Mouse (Mus musculus) MEL (cell line): ENCODE measurements around the gene Aldh1l2. TPM values are rescaled to one million over a fixed set of nuclear protein-coding genes. Genes with fewer than 3 reads are reported as not detected.
A peak's percentile ranks its signal among the peaks of the same experiment; 100 is the strongest.

ENCODE experiments used
- DNase-seq: peaks from one replicate; pipeline ENCODE4 v3.0.0; 2011; ENCODE audit warnings: low read depth, low spot score
- H3K27ac ChIP-seq: 2 replicates; pipeline ENCODE4 v1.5.1; 2012; ENCODE audit warnings: low read depth, mild to moderate bottlenecking, control low read depth, low read length, moderate library complexity; ENCODE audit not compliant: control insufficient read depth
- H3K27me3 ChIP-seq, 2 experiments: fragments of 150-350 bp in 1 of 2; sonication (generic) in 1 of 2; 2 replicates each; pipeline ENCODE4 v1.6.1; 2012; ENCODE audit warnings: low read length in 2 of 2, mild to moderate bottlenecking in 2 of 2, improper control_type of control experiment in 1 of 2, moderate library complexity in 1 of 2; ENCODE audit not compliant: insufficient read depth in 2 of 2, control insufficient read depth in 1 of 2
- H3K36me3 ChIP-seq, 2 experiments: 2 replicates each; pipeline ENCODE4 v1.6.1; 2012 to 2014; ENCODE audit warnings: low read length in 2 of 2, improper control_type of control experiment in 1 of 2, inconsistent platforms in 1 of 2, mild to moderate bottlenecking in 1 of 2; ENCODE audit not compliant: insufficient read depth in 2 of 2, control insufficient read depth in 1 of 2
- H3K4me1 ChIP-seq, 2 experiments: fragments of 150-350 bp in 1 of 2; sonication (generic) in 1 of 2; 2 replicates each; pipeline ENCODE4 v1.6.1; 2012; ENCODE audit warnings: low read length in 2 of 2, improper control_type of control experiment in 1 of 2, mild to moderate bottlenecking in 1 of 2; ENCODE audit not compliant: insufficient read depth in 2 of 2, control insufficient read depth in 1 of 2
- H3K4me3 ChIP-seq, 2 experiments: fragments of 150-350 bp in 1 of 2; sonication (generic) in 1 of 2; 2 replicates each; pipeline ENCODE4 v1.5.1; 2012; ENCODE audit warnings: low read depth in 2 of 2, low read length in 2 of 2, mild to moderate bottlenecking in 2 of 2, moderate library complexity in 2 of 2, control low read depth in 1 of 2, improper control_type of control experiment in 1 of 2; ENCODE audit not compliant: control insufficient read depth in 1 of 2, insufficient read depth in 1 of 2
- H3K79me2 ChIP-seq: 2 replicates; pipeline ENCODE4 v1.6.1; 2012; ENCODE audit warnings: mild to moderate bottlenecking, low read length, moderate library complexity; ENCODE audit not compliant: control insufficient read depth, poor library complexity, insufficient read depth
- H3K9ac ChIP-seq: 2 replicates; pipeline ENCODE4 v1.6.1; 2012; ENCODE audit warnings: low read depth, mild to moderate bottlenecking, control low read depth, low read length, moderate library complexity; ENCODE audit not compliant: control insufficient read depth, poor library complexity, severe bottlenecking
- H3K9me3 ChIP-seq: fragments of 150-350 bp; sonication (generic); replicated peaks from 2 replicates; pipeline ENCODE4 v1.6.1; 2012; ENCODE audit warnings: mild to moderate bottlenecking, low read length, improper control_type of control experiment, moderate library complexity; ENCODE audit not compliant: insufficient read depth
- CHD1 ChIP-seq: IDR thresholded peaks from 2 replicates; pipeline ENCODE4 v1.6.1; 2012; ENCODE audit warnings: low read depth, mild to moderate bottlenecking, inconsistent platforms, low read length, improper control_type of control experiment
- CHD2 ChIP-seq: IDR thresholded peaks from 2 replicates; pipeline ENCODE4 v1.6.1; 2011; ENCODE audit warnings: low read length, improper control_type of control experiment
- CTCF ChIP-seq, 3 experiments: IDR thresholded peaks in 2 of 3; conservative IDR thresholded peaks in 1 of 3; 2 replicates each; pipeline ENCODE4 v1.5.1; 2011 to 2012; ENCODE audit warnings: low read length in 3 of 3, low read depth in 2 of 3, mild to moderate bottlenecking in 2 of 3, improper control_type of control experiment in 1 of 3, inconsistent platforms in 1 of 3, mixed read lengths in 1 of 3, moderate library complexity in 1 of 3; ENCODE audit not compliant: control insufficient read depth in 1 of 3, insufficient read depth in 1 of 3, poor library complexity in 1 of 3, severe bottlenecking in 1 of 3
- ELF1 ChIP-seq: IDR thresholded peaks from 2 replicates; pipeline ENCODE4 v1.6.1; 2014; ENCODE audit warnings: low read depth, mild to moderate bottlenecking, inconsistent platforms, low read length, improper control_type of control experiment, moderate library complexity
- EP300 ChIP-seq, 2 experiments: IDR thresholded peaks; 2 replicates each; pipeline ENCODE4 v1.6.1; 2011; ENCODE audit warnings: improper control_type of control experiment in 2 of 2, low read length in 2 of 2, low read depth in 1 of 2, mild to moderate bottlenecking in 1 of 2
- ETS1 ChIP-seq: IDR thresholded peaks from 2 replicates; pipeline ENCODE4 v1.6.1; 2012; ENCODE audit warnings: low read depth, mild to moderate bottlenecking, inconsistent platforms, low read length, improper control_type of control experiment, moderate library complexity
- GABPA ChIP-seq: IDR thresholded peaks from 2 replicates; pipeline ENCODE4 v1.6.1; 2012; ENCODE audit warnings: low read depth, mild to moderate bottlenecking, inconsistent platforms, low read length, improper control_type of control experiment, moderate library complexity
- GATA1 ChIP-seq: IDR thresholded peaks from 2 replicates; pipeline ENCODE4 v1.6.1; 2011; ENCODE audit warnings: low read depth, low read length, improper control_type of control experiment
- HCFC1 ChIP-seq: IDR thresholded peaks from 2 replicates; pipeline ENCODE4 v1.6.1; 2012; ENCODE audit warnings: low read depth, mild to moderate bottlenecking, inconsistent platforms, low read length, improper control_type of control experiment, moderate library complexity
- JUND ChIP-seq: IDR thresholded peaks from 2 replicates; pipeline ENCODE4 v1.6.1; 2011; ENCODE audit warnings: low read depth, mild to moderate bottlenecking, improper control_type of control experiment, low read length
- KAT2A ChIP-seq: conservative IDR thresholded peaks from 2 replicates; pipeline ENCODE4 v1.6.1; 2012; ENCODE audit warnings: low read depth, low read length, improper control_type of control experiment, inconsistent platforms
- MAFK ChIP-seq: IDR thresholded peaks from 2 replicates; pipeline ENCODE4 v1.6.1; 2011; ENCODE audit warnings: low read depth, mild to moderate bottlenecking, low read length, improper control_type of control experiment, borderline replicate concordance
- MAX ChIP-seq: IDR thresholded peaks from 2 replicates; pipeline ENCODE4 v1.6.1; 2011; ENCODE audit warnings: low read length, improper control_type of control experiment
- MXI1 ChIP-seq: IDR thresholded peaks from 2 replicates; pipeline ENCODE4 v1.6.1; 2011; ENCODE audit warnings: mild to moderate bottlenecking, low read depth, low read length, improper control_type of control experiment
- MYB ChIP-seq: IDR thresholded peaks from 2 replicates; pipeline ENCODE4 v1.6.1; 2011; ENCODE audit warnings: mild to moderate bottlenecking, low read depth, low read length, improper control_type of control experiment
- MYC ChIP-seq: IDR thresholded peaks from 2 replicates; pipeline ENCODE4 v1.6.1; 2011; ENCODE audit warnings: low read depth, mild to moderate bottlenecking, low read length, improper control_type of control experiment, moderate library complexity
- NELFE ChIP-seq: IDR thresholded peaks from 2 replicates; pipeline ENCODE4 v1.6.1; 2011; ENCODE audit warnings: low read depth, low read length, improper control_type of control experiment
- NRF1 ChIP-seq: IDR thresholded peaks from 2 replicates; pipeline ENCODE4 v1.6.1; 2014; ENCODE audit warnings: low read depth, mild to moderate bottlenecking, inconsistent platforms, low read length, improper control_type of control experiment, moderate library complexity; ENCODE audit not compliant: poor library complexity, insufficient read depth, severe bottlenecking
- POLR2A ChIP-seq, 2 experiments: IDR thresholded peaks; 2 replicates each; pipeline ENCODE4 v1.6.1; 2011 to 2012; ENCODE audit warnings: low read length in 2 of 2, mild to moderate bottlenecking in 2 of 2, control low read depth in 1 of 2, improper control_type of control experiment in 1 of 2, low read depth in 1 of 2, moderate library complexity in 1 of 2; ENCODE audit not compliant: control insufficient read depth in 1 of 2, insufficient read depth in 1 of 2, poor library complexity in 1 of 2
- POLR2AphosphoS2 ChIP-seq: IDR thresholded peaks from 2 replicates; pipeline ENCODE4 v1.6.1; 2011; ENCODE audit warnings: low read length, improper control_type of control experiment
- POLR2AphosphoS5 ChIP-seq: IDR thresholded peaks from 2 replicates; pipeline ENCODE4 v1.6.1; 2012; ENCODE audit warnings: low read depth, borderline replicate concordance, mild to moderate bottlenecking, inconsistent platforms, low read length, moderate library complexity, mixed read lengths
- RAD21 ChIP-seq: IDR thresholded peaks from 2 replicates; pipeline ENCODE4 v1.6.1; 2011; ENCODE audit warnings: mild to moderate bottlenecking, low read depth, low read length, improper control_type of control experiment
- RCOR1 ChIP-seq: IDR thresholded peaks from 2 replicates; pipeline ENCODE4 v1.6.1; 2012; ENCODE audit warnings: low read depth, mild to moderate bottlenecking, inconsistent platforms, low read length, improper control_type of control experiment
- SIN3A ChIP-seq: IDR thresholded peaks from 2 replicates; pipeline ENCODE4 v1.6.1; 2012; ENCODE audit warnings: low read length, improper control_type of control experiment, inconsistent platforms
- TCF12 ChIP-seq: IDR thresholded peaks from 2 replicates; pipeline ENCODE4 v1.6.1; 2014; ENCODE audit warnings: low read depth, mild to moderate bottlenecking, inconsistent platforms, low read length, improper control_type of control experiment, moderate library complexity
- USF1 ChIP-seq: IDR thresholded peaks from 2 replicates; pipeline ENCODE4 v1.6.1; 2014; ENCODE audit warnings: low read depth, mild to moderate bottlenecking, inconsistent platforms, low read length, improper control_type of control experiment, moderate library complexity
- USF2 ChIP-seq, 2 experiments: IDR thresholded peaks; 2 replicates each; pipeline ENCODE4 v1.6.1; 2011 to 2012; ENCODE audit warnings: improper control_type of control experiment in 2 of 2, low read length in 2 of 2, borderline replicate concordance in 1 of 2, inconsistent platforms in 1 of 2, low read depth in 1 of 2, mild to moderate bottlenecking in 1 of 2; ENCODE audit not compliant: insufficient read depth in 1 of 2
- ZC3H11A ChIP-seq: IDR thresholded peaks from 2 replicates; pipeline ENCODE4 v1.6.1; 2012; ENCODE audit warnings: low read depth, mild to moderate bottlenecking, inconsistent platforms, low read length, improper control_type of control experiment
- ZKSCAN1 ChIP-seq: IDR thresholded peaks from 2 replicates; pipeline ENCODE4 v1.6.1; 2012; ENCODE audit warnings: low read depth, mild to moderate bottlenecking, inconsistent platforms, low read length, improper control_type of control experiment, moderate library complexity
- ZMIZ1 ChIP-seq: IDR thresholded peaks from 2 replicates; pipeline ENCODE4 v1.6.1; 2012; ENCODE audit warnings: low read depth, mild to moderate bottlenecking, inconsistent platforms, low read length, improper control_type of control experiment, moderate library complexity
- ZNF384 ChIP-seq: IDR thresholded peaks from 2 replicates; pipeline ENCODE4 v1.6.1; 2012; ENCODE audit warnings: low read depth, mild to moderate bottlenecking, inconsistent platforms, low read length, improper control_type of control experiment
- polyA plus RNA-seq, 2 experiments: library from polyadenylated mRNA; stranded (reverse) in 1 of 2; unstranded in 1 of 2; fragments of >175 nt in 1 of 2; fragments of >200 nt in 1 of 2; gene quantifications; 2 replicates each; pipeline versions ENCODE4 v1.2.1 to v1.2.4; 2012; ENCODE audit warnings: low replicate concordance in 2 of 2, low read depth in 1 of 2; ENCODE audit not compliant: insufficient read length in 2 of 2, insufficient read depth in 1 of 2, missing spikeins in 1 of 2
- total RNA-seq: library from RNA; depleted of rRNA; stranded (reverse); fragments of 300-350 nt; gene quantifications from 2 replicates; pipeline ENCODE4 v1.2.3, GENCODE M21; 2012

Aldh1l2 gene
- total and polyA plus RNA-seq, 3 experiments: 1.0 to 24.0 (median 6.7) TPM

DNA sequence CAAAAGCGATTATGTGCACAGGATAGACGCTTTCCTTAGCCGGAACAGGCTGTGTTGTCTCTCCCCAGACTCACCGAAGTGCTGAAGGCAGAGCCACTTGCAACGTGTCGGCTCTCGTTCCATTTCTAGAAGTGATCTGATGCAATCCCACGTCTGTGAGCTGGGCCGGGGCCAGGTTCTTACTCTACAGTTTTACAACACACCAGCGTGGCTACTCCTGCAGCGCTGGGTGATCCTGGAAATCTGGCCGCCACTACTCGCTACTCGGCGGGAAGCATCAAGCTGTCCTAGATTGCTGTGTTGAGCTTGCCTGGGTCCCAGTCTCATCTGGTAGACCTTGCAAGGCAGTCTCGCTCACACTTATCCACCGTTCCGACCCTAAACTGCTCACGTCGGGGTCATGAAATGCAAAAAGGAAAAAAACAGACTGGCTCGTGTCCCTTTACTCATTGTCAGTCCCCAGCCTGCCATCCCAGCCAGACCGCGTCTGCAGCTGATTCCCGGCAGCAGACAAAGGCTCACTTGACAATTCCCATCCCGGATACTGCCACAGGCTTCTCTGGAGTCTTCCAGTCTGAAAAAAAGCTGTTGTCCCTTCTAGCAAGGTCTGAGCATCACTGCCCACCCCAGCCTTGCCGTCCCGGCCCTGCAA, 556 bp downstream of the Aldh1l2 start:
- peak overlapping the region; percentile 71 to 90 for H3K4me3 ChIP-seq
- DNase-seq: peak; percentile 75
- peaks cover 2 to 14% of the 10 kb centered on the region in 2 experiments; a peak in 3 of 4 replicates for H3K4me1 ChIP-seq

DNA sequence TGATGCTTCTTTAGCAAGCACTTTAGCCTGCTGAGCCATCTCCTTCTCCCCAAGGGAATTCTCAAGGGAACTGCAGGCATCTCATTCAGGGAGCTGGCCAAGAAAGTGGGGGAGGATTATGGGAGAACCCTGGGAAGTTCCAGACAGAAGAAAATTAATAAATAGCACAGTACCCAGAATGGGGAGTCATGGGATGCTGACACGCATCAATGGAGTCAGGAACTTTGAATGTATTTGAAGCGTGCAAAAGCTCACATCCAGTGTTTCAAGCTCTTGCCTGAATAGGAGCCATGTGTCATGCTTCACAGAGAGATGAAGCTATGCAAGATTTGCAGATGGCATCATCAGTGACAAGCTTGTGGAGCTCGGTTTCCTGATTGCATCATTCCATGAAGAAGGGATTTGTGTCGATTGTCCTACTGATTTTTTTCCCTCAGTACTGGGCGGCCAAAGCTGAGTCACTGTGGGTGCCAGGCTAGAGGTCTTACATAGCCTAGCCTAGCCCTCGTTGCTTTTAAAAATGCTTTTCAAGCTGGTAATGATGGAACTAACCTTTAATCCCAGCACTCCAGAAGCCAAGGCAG, 3.5 kb downstream of the Aldh1l2 start:
- H3K4me1 ChIP-seq: peaks cover 2 to 14% of the 10 kb centered on the region in 2 experiments; a peak in 3 of 4 replicates
- TF ChIP-seq POLR2AphosphoS5 (no peak), ZMIZ1 (no peak), RAD21 (no peak), USF2 (IDR thresholded peaks at IDR 0.05; ENCODE audit: borderline replicate concordance in 1 of 2, insufficient read depth in 1 of 2, low read depth in 1 of 2, low read length in 2 of 2) (no peak), CHD1 (no peak), USF1 (no peak), HCFC1 (no peak), ZKSCAN1 (no peak), ELF1 (no peak)
- no peak overlapping the region for H3K27ac ChIP-seq
- peaks cover 0 to 9% of the 10 kb centered on the region in 2 experiments; a peak in 2 of 4 replicates for H3K36me3 ChIP-seq
- no peak overlapping the region for H3K4me3 ChIP-seq
- H3K9ac ChIP-seq: no peak overlapping the region
- H3K27me3 ChIP-seq: no peaks in the 10 kb centered on the region
- DNase-seq: no peak
- H3K9me3 ChIP-seq: no peaks in the 10 kb centered on the region
- no peaks in the 10 kb centered on the region for H3K79me2 ChIP-seq

More for the DNA sequence above, 556 bp downstream of the Aldh1l2 start:
- Histone ChIP-seq H3K79me2 (no peaks in the 10 kb centered on the region), H3K27ac (peak overlapping the region; percentile 6; the same call in 1 of the 2 replicates), H3K36me3 (peaks cover 0 to 9% of the 10 kb centered on the region in 2 experiments; a peak in 2 of 4 replicates), H3K9me3 (no peaks in the 10 kb centered on the region), H3K9ac (peak overlapping the region; percentile 69), H3K27me3 (no peaks in the 10 kb centered on the region)
- TF ChIP-seq KAT2A (0 out of 2 replicates have a peak, but pooled peaks have one; percentile 22), ZMIZ1 (no peak), TCF12 (no peak), MYC (peak; percentile 54; the same call in 1 of the 2 replicates), ZNF384 (no peak), CHD2 (no peak), HCFC1 (no peak), ETS1 (no peak), SIN3A (peak; percentile 4; the same call in 1 of the 2 replicates), CTCF (IDR thresholded peaks at IDR 0.05 in 2 of 3, conservative IDR thresholded peaks at IDR 0.05 in 1 of 3; ENCODE audit: control insufficient read depth in 1 of 3, insufficient read depth in 1 of 3, low read depth in 2 of 3, low read length in 3 of 3, poor library complexity in 1 of 3, severe bottlenecking in 1 of 3) (no peak), RAD21 (no peak), POLR2AphosphoS2 (no peak), POLR2AphosphoS5 (no peak), GABPA (no peak), MAFK (no peak), USF2 (IDR thresholded peaks at IDR 0.05; ENCODE audit: borderline replicate concordance in 1 of 2, insufficient read depth in 1 of 2, low read depth in 1 of 2, low read length in 2 of 2) (no peak), MYB (no peak), MAX (peak; percentile 54; the same call in 1 of the 2 replicates), POLR2A (IDR thresholded peaks at IDR 0.05; ENCODE audit: control insufficient read depth in 1 of 2, insufficient read depth in 1 of 2, low read depth in 1 of 2, low read length in 2 of 2, poor library complexity in 1 of 2) (peak in 1 of 2 experiments; percentile 32; a peak in 1 of 4 replicates), NRF1 (no peak), EP300 (IDR thresholded peaks at IDR 0.05; ENCODE audit: low read depth in 1 of 2, low read length in 2 of 2) (no peak), JUND (no peak), MXI1 (peak; percentile 35; the same call in 1 of the 2 replicates), NELFE (no peak), GATA1 (no peak), ZC3H11A (no peak), RCOR1 (no peak), ZKSCAN1 (no peak)
